Mouse (Mus musculus) bone marrow macrophage, adult 2 months (primary cell): ENCODE measurements at regions not wholly inside any gene's neighbourhood (a gene's known extent, or its start where the extent isn't known, plus 50 kb on each side); places are given as distances from the start of the nearest gene placed in this dataset.

Source experiments
- CTCF ChIP-seq: IDR thresholded peaks from 2 replicates; pipeline ENCODE4 v1.5.1; 2012; ENCODE audit warnings: low read depth, mild to moderate bottlenecking, low read length, moderate library complexity
- POLR2A ChIP-seq: IDR thresholded peaks from 2 replicates; pipeline ENCODE4 v1.6.1; 2012; ENCODE audit warnings: mild to moderate bottlenecking, low read depth, low read length, borderline replicate concordance

DNA sequence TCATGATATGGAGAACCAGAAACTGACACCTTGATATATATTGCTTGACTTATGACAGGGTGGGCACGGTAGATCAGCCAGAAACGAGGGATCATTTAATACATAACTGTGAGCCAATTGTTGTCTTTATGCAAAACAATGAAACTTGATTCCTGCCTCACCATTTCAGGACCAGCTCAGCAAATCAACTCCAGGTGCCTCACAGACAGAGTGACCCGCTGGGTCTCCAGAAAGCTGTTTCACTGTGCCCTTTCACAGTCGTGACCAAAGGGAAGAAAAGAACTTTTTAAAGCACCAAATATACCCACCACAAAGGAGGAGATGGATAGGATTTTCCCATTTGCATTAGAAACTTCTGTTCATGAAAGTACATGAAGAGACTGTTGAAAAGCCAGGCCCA is 443.0 kb upstream of the Mki67 start:
- TF ChIP-seq POLR2A (no peak), CTCF (no peak)
